Mouse (Mus musculus) hindlimb bud, embryonic 11.5 days (tissue): ENCODE results near the gene Cacna1a.

Experiments used
- DNase-seq: peaks from one replicate; pipeline ENCODE4 v3.0.0-alpha.2; 2012; ENCODE audit warnings: low read depth, low spot score; ENCODE audit errors: extremely low spot score

Gene Cacna1a

DNA sequence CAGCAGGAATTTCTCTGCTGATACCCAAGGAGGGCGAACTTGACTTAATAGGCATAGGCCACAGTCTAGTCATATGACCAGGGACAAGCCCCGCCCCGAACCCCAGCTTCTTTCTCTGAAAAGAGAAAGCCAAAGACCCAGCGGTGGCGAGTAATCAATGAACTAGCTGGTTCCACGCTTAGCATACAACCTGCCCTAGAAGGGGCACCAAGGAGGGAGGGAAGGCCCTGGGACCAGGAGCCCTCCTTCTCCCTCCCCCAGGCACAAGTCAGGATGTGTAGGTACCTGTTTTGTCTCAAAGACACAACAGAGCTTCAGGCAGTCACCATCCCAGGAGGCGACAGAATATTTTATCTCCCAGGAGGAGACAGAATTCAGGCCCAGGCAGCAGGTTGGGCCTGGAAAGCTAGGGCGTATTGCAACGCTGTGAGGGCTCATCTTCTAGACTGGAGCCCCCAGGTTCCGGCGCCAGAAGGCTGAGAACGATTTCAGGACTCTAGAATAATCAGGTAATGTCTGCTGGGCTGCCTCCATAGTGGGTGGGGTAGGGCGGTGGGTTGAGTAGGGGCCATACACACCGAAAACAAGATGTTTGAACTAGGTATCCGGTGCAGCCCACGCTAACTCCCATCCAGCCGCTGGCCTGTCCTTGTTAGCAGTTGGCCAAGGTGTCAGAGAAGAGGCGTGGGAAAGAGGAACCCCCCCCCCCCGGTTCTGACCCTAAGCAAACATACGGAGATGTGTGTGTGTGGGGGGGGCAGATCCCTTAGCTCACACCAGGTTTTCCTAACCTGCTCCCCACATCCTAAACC lies 298.2 kb downstream of the Cacna1a start, which contains the start of gene Trmt1:
TSS of gene Trmt1 (plus strand) at position 117 of the 812 bp plus-strand sequence.
- DNase-seq = no peak

GRCm38 (mm10) chr8:84687003-84687704 lies 298.9 kb downstream of the Cacna1a start:
- DNase-seq = no peak

- no peak for DNase-seq
These were observed 299.5 kb downstream of the Cacna1a start, which contains the start of gene Nacc1 for GRCm38 (mm10) chr8:84687705-84688100. TSS of gene Nacc1 (minus strand) at chr8:84687862.

DNA sequence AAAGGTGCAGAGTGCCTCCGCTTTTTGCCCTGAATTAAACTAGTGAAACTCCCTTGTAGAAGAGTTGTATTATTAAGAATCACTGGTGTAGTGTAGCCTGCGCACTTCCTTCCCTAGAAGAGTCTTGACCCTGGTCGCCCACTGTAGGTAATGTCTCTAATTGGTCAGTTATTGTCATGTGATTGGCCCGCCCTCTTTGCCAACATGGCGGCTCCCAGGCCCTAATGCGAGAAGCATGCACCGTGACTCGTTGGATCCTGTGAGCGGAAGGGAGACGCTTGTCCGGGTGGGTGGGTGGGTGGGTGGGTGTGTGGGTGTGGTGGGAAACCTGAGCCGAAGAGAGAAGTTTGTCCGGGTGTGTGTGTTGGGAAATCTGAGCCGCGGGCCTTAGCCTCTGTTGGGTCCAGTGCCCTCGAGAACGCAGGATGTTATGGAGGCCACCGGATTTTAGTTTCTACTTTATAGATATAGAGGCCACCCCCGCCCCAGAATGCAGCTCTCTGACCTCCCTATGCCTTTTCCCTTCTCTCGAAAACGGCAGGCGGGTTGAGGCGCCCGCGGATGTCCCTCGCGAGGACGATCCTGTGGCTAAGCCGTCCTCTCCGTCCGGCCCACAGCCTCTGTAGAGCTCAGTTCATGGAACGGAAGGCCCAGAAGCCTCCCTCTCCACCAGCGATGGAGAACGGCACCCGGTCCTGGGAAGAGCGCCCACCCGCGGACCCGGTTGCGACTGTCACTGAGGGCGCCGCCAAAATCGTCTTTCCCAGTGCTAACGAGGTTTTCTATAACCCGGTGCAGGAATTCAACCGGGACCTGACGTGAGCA lies 301.1 kb downstream of the Cacna1a start:
- no peak for DNase-seq
